Mouse (Mus musculus): Measurements from ENCODE around the gene Pigk.

DNA sequence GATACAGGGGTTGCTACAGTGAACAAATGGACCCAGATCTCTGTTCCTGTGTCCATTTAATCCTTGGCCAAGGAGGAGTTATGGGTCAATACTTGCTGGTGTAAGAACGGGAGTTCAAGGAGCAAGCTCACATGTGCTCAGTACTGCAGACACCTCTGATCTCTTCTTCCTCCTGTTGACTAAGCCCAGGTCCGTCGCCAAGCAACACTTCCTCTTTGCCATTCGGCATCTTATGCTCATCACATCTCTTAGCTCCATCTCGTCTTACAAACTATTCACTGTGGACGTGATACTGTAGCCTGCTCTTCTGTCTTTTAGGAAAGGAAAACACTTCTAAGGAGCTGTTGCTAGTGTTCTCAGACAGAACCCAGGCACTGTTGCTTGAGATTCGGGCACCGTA lies 203.7 kb downstream of the Pigk start:
- no peak for TF ChIP-seq CTCF (IDR thresholded peaks at IDR 0.05; ENCODE audit: low read depth)
- no peak for TF ChIP-seq EP300 (IDR thresholded peaks at IDR 0.05; ENCODE audit: low read depth)
